Mouse (Mus musculus) MEL (cell line): Measurements from ENCODE around the gene Susd3. TPM values are rescaled to one million over a fixed set of nuclear protein-coding genes. Genes with fewer than 3 reads are reported as not detected.
A peak's percentile ranks its signal among the peaks of the same experiment; 100 is the strongest.

Source experiments
- DNase-seq: peaks from one replicate; pipeline ENCODE4 v3.0.0; 2011; ENCODE audit warnings: low read depth, low spot score
- H3K27ac ChIP-seq: 2 replicates; pipeline ENCODE4 v1.5.1; 2012; ENCODE audit warnings: low read depth, mild to moderate bottlenecking, control low read depth, low read length, moderate library complexity; ENCODE audit not compliant: control insufficient read depth
- H3K27me3 ChIP-seq, 2 experiments: fragments of 150-350 bp in 1 of 2; sonication (generic) in 1 of 2; 2 replicates each; pipeline ENCODE4 v1.6.1; 2012; ENCODE audit warnings: low read length in 2 of 2, mild to moderate bottlenecking in 2 of 2, improper control_type of control experiment in 1 of 2, moderate library complexity in 1 of 2; ENCODE audit not compliant: insufficient read depth in 2 of 2, control insufficient read depth in 1 of 2
- H3K36me3 ChIP-seq, 2 experiments: 2 replicates each; pipeline ENCODE4 v1.6.1; 2012 to 2014; ENCODE audit warnings: low read length in 2 of 2, improper control_type of control experiment in 1 of 2, inconsistent platforms in 1 of 2, mild to moderate bottlenecking in 1 of 2; ENCODE audit not compliant: insufficient read depth in 2 of 2, control insufficient read depth in 1 of 2
- H3K4me1 ChIP-seq, 2 experiments: fragments of 150-350 bp in 1 of 2; sonication (generic) in 1 of 2; 2 replicates each; pipeline ENCODE4 v1.6.1; 2012; ENCODE audit warnings: low read length in 2 of 2, improper control_type of control experiment in 1 of 2, mild to moderate bottlenecking in 1 of 2; ENCODE audit not compliant: insufficient read depth in 2 of 2, control insufficient read depth in 1 of 2
- H3K4me3 ChIP-seq, 2 experiments: fragments of 150-350 bp in 1 of 2; sonication (generic) in 1 of 2; 2 replicates each; pipeline ENCODE4 v1.5.1; 2012; ENCODE audit warnings: low read depth in 2 of 2, low read length in 2 of 2, mild to moderate bottlenecking in 2 of 2, moderate library complexity in 2 of 2, control low read depth in 1 of 2, improper control_type of control experiment in 1 of 2; ENCODE audit not compliant: control insufficient read depth in 1 of 2, insufficient read depth in 1 of 2
- H3K79me2 ChIP-seq: 2 replicates; pipeline ENCODE4 v1.6.1; 2012; ENCODE audit warnings: mild to moderate bottlenecking, low read length, moderate library complexity; ENCODE audit not compliant: control insufficient read depth, poor library complexity, insufficient read depth
- H3K9ac ChIP-seq: 2 replicates; pipeline ENCODE4 v1.6.1; 2012; ENCODE audit warnings: low read depth, mild to moderate bottlenecking, control low read depth, low read length, moderate library complexity; ENCODE audit not compliant: control insufficient read depth, poor library complexity, severe bottlenecking
- H3K9me3 ChIP-seq: fragments of 150-350 bp; sonication (generic); replicated peaks from 2 replicates; pipeline ENCODE4 v1.6.1; 2012; ENCODE audit warnings: mild to moderate bottlenecking, low read length, improper control_type of control experiment, moderate library complexity; ENCODE audit not compliant: insufficient read depth
- CHD1 ChIP-seq: IDR thresholded peaks from 2 replicates; pipeline ENCODE4 v1.6.1; 2012; ENCODE audit warnings: low read depth, mild to moderate bottlenecking, inconsistent platforms, low read length, improper control_type of control experiment
- ELF1 ChIP-seq: IDR thresholded peaks from 2 replicates; pipeline ENCODE4 v1.6.1; 2014; ENCODE audit warnings: low read depth, mild to moderate bottlenecking, inconsistent platforms, low read length, improper control_type of control experiment, moderate library complexity
- ETS1 ChIP-seq: IDR thresholded peaks from 2 replicates; pipeline ENCODE4 v1.6.1; 2012; ENCODE audit warnings: low read depth, mild to moderate bottlenecking, inconsistent platforms, low read length, improper control_type of control experiment, moderate library complexity
- GATA1 ChIP-seq: IDR thresholded peaks from 2 replicates; pipeline ENCODE4 v1.6.1; 2011; ENCODE audit warnings: low read depth, low read length, improper control_type of control experiment
- HCFC1 ChIP-seq: IDR thresholded peaks from 2 replicates; pipeline ENCODE4 v1.6.1; 2012; ENCODE audit warnings: low read depth, mild to moderate bottlenecking, inconsistent platforms, low read length, improper control_type of control experiment, moderate library complexity
- JUND ChIP-seq: IDR thresholded peaks from 2 replicates; pipeline ENCODE4 v1.6.1; 2011; ENCODE audit warnings: low read depth, mild to moderate bottlenecking, improper control_type of control experiment, low read length
- MAFK ChIP-seq: IDR thresholded peaks from 2 replicates; pipeline ENCODE4 v1.6.1; 2011; ENCODE audit warnings: low read depth, mild to moderate bottlenecking, low read length, improper control_type of control experiment, borderline replicate concordance
- MYB ChIP-seq: IDR thresholded peaks from 2 replicates; pipeline ENCODE4 v1.6.1; 2011; ENCODE audit warnings: mild to moderate bottlenecking, low read depth, low read length, improper control_type of control experiment
- NRF1 ChIP-seq: IDR thresholded peaks from 2 replicates; pipeline ENCODE4 v1.6.1; 2014; ENCODE audit warnings: low read depth, mild to moderate bottlenecking, inconsistent platforms, low read length, improper control_type of control experiment, moderate library complexity; ENCODE audit not compliant: poor library complexity, insufficient read depth, severe bottlenecking
- POLR2A ChIP-seq, 2 experiments: IDR thresholded peaks; 2 replicates each; pipeline ENCODE4 v1.6.1; 2011 to 2012; ENCODE audit warnings: low read length in 2 of 2, mild to moderate bottlenecking in 2 of 2, control low read depth in 1 of 2, improper control_type of control experiment in 1 of 2, low read depth in 1 of 2, moderate library complexity in 1 of 2; ENCODE audit not compliant: control insufficient read depth in 1 of 2, insufficient read depth in 1 of 2, poor library complexity in 1 of 2
- POLR2AphosphoS2 ChIP-seq: IDR thresholded peaks from 2 replicates; pipeline ENCODE4 v1.6.1; 2011; ENCODE audit warnings: low read length, improper control_type of control experiment
- RAD21 ChIP-seq: IDR thresholded peaks from 2 replicates; pipeline ENCODE4 v1.6.1; 2011; ENCODE audit warnings: mild to moderate bottlenecking, low read depth, low read length, improper control_type of control experiment
- SMC3 ChIP-seq: IDR thresholded peaks from 2 replicates; pipeline ENCODE4 v1.6.1; 2011; ENCODE audit warnings: low read depth, low read length, improper control_type of control experiment
- TBP ChIP-seq: IDR thresholded peaks from 2 replicates; pipeline ENCODE4 v1.8.0; 2011; ENCODE audit warnings: low read depth, low read length, improper control_type of control experiment
- USF1 ChIP-seq: IDR thresholded peaks from 2 replicates; pipeline ENCODE4 v1.6.1; 2014; ENCODE audit warnings: low read depth, mild to moderate bottlenecking, inconsistent platforms, low read length, improper control_type of control experiment, moderate library complexity
- ZMIZ1 ChIP-seq: IDR thresholded peaks from 2 replicates; pipeline ENCODE4 v1.6.1; 2012; ENCODE audit warnings: low read depth, mild to moderate bottlenecking, inconsistent platforms, low read length, improper control_type of control experiment, moderate library complexity
- ZNF384 ChIP-seq: IDR thresholded peaks from 2 replicates; pipeline ENCODE4 v1.6.1; 2012; ENCODE audit warnings: low read depth, mild to moderate bottlenecking, inconsistent platforms, low read length, improper control_type of control experiment
- polyA plus RNA-seq, 2 experiments: library from polyadenylated mRNA; stranded (reverse) in 1 of 2; unstranded in 1 of 2; fragments of >175 nt in 1 of 2; fragments of >200 nt in 1 of 2; gene quantifications; 2 replicates each; pipeline versions ENCODE4 v1.2.1 to v1.2.4; 2012; ENCODE audit warnings: low replicate concordance in 2 of 2, low read depth in 1 of 2; ENCODE audit not compliant: insufficient read length in 2 of 2, insufficient read depth in 1 of 2, missing spikeins in 1 of 2
- total RNA-seq: library from RNA; depleted of rRNA; stranded (reverse); fragments of 300-350 nt; gene quantifications from 2 replicates; pipeline ENCODE4 v1.2.3, GENCODE M21; 2012

Susd3 gene
- total and polyA plus RNA-seq, 3 experiments = 10.8 to 16.2 TPM; not detected in 1

GRCm38 (mm10) chr13:49250716-49251517, 2.4 kb upstream of the Susd3 start:
- Histone ChIP-seq H3K9ac (no peak overlapping the region), H3K36me3 (no peaks in the 10 kb centered on the region), H3K9me3 (no peaks in the 10 kb centered on the region), H3K27me3 (no peaks in the 10 kb centered on the region), H3K4me3 (no peak overlapping the region)
- DNase-seq = peak; percentile 54
- no peak for TF ChIP-seq ELF1
- TF ChIP-seq, all 39 proteins: peak for 0
- H3K79me2 ChIP-seq = no peaks in the 10 kb centered on the region
- H3K4me1 ChIP-seq = peaks cover 0 to 6% of the 10 kb centered on the region in 2 experiments; a peak in 2 of 4 replicates
- H3K27ac ChIP-seq = no peak overlapping the region

- Histone ChIP-seq H3K27me3 (no peaks in the 10 kb centered on the region), H3K27ac (no peak overlapping the region), H3K9me3 (no peaks in the 10 kb centered on the region), H3K4me3 (no peak overlapping the region), H3K36me3 (no peaks in the 10 kb centered on the region), H3K4me1 (peaks cover 0 to 6% of the 10 kb centered on the region in 2 experiments; a peak in 2 of 4 replicates)
- TF ChIP-seq HCFC1 (no peak), MYB (no peak), TBP (no peak), NRF1 (no peak), USF1 (no peak), SMC3 (no peak), JUND (no peak), ELF1 (no peak), ZMIZ1 (no peak), POLR2A (IDR thresholded peaks at IDR 0.05; ENCODE audit: control insufficient read depth in 1 of 2, insufficient read depth in 1 of 2, low read depth in 1 of 2, low read length in 2 of 2, poor library complexity in 1 of 2) (no peak), GATA1 (no peak), ETS1 (no peak), ZNF384 (no peak), RAD21 (no peak), MAFK (no peak), POLR2AphosphoS2 (no peak), CHD1 (no peak)
- TF ChIP-seq, all 39 proteins: peak for 0
- Histone ChIP-seq H3K79me2 (no peaks in the 10 kb centered on the region), H3K9ac (no peak overlapping the region)
- DNase-seq = no peak
These were observed 1.1 kb upstream of the Susd3 start for GRCm38 (mm10) chr13:49249634-49250033.
